Mouse (Mus musculus) left cerebral cortex, postnatal 4 days (tissue): Measurements from ENCODE around the gene Zfp189. TPM values are rescaled to one million over a fixed set of nuclear protein-coding genes. Genes with fewer than 3 reads are reported as not detected.
"Not testable (repeated sequence)": the region's sequence is repeated elsewhere in the genome, so short reads cannot be mapped to it uniquely, and the experiment has no call there.

Experiments used
- DNase-seq: peaks from one replicate; pipeline ENCODE4 v3.0.0-alpha.2; 2022
- intact Hi-C: fragments of 180-260 bp; cut with DNase I; formaldehyde crosslinking; loops from one replicate; pipeline ENCODE4 v1.15.1; 2025
- total RNA-seq, 2 experiments: library from RNA; stranded (reverse); gene quantifications; 2 replicates each; pipeline ENCODE4 v1.2.3; 2021

Zfp189 gene
- total RNA-seq: 1 to 10 TPM; 9.2 to 9.3 TPM

GRCm38 (mm10) chr4:49520572-49521340 lies at the start of gene Zfp189, which contains the start of gene Mrpl50:
Gene Zfp189, plus strand, starts transcription at chr4:49521176.
Gene Mrpl50, minus strand, starts transcription at chr4:49521093.
- DNase-seq: peak; percentile 94
- intact Hi-C loops: loop anchor here (5.0 kb wide), 1 partner anchor 107 kb away; no protein-coding TSS in a partner anchor

GRCm38 (mm10) chr4:49473435-49474100 lies 47.4 kb upstream of the Zfp189 start, which contains the start of gene Acnat1:
Gene Acnat1, minus strand, starts transcription at chr4:49473912.
- intact Hi-C loops: no loop called here
- DNase-seq: no peak

GRCm38 (mm10) chr4:49474583-49474982 lies 46.4 kb upstream of the Zfp189 start:
- no peak for DNase-seq
- intact Hi-C loops: no loop called here

- intact Hi-C loops: no loop called here
- DNase-seq: peak; percentile 6
These were observed 42.7 kb upstream of the Zfp189 start for GRCm38 (mm10) chr4:49478118-49478877.

GRCm38 (mm10) chr4:49479035-49479434 lies 41.9 kb upstream of the Zfp189 start:
- intact Hi-C loops, DNase-seq: not testable (repeated sequence)

- no peak for DNase-seq
- intact Hi-C loops: no loop called here
These were observed 40.7 kb upstream of the Zfp189 start for GRCm38 (mm10) chr4:49480104-49480760.

- intact Hi-C loops: no loop called here
- no peak for DNase-seq
These were observed 40.1 kb upstream of the Zfp189 start for GRCm38 (mm10) chr4:49480896-49481295.

GRCm38 (mm10) chr4:49485442-49485841 lies 35.5 kb upstream of the Zfp189 start:
- intact Hi-C loops: no loop called here
- no peak for DNase-seq

- DNase-seq, intact Hi-C loops: not testable (repeated sequence)
These were observed 34.9 kb upstream of the Zfp189 start for GRCm38 (mm10) chr4:49485934-49486650.

- intact Hi-C loops: no loop called here
- no peak for DNase-seq
These were observed 17.4 kb upstream of the Zfp189 start for GRCm38 (mm10) chr4:49503563-49503962.

- intact Hi-C loops: no loop called here
These were observed 14.6 kb upstream of the Zfp189 start, which contains the start of gene Baat for GRCm38 (mm10) chr4:49506386-49506785. Gene Baat, minus strand, starts transcription at chr4:49506557.

GRCm38 (mm10) chr4:49509183-49509582 lies 11.8 kb upstream of the Zfp189 start:
- intact Hi-C loops: no loop called here
- no peak for DNase-seq

More at GRCm38 (mm10) chr4:49506386-49506785, 14.6 kb upstream of the Zfp189 start, which contains the start of gene Baat:
- DNase-seq: no peak

GRCm38 (mm10) chr4:49510236-49510835 lies 10.6 kb upstream of the Zfp189 start:
- intact Hi-C loops, DNase-seq: not testable (repeated sequence)

GRCm38 (mm10) chr4:49512636-49513035 lies 8.3 kb upstream of the Zfp189 start:
- intact Hi-C loops: no loop called here
- no peak for DNase-seq

GRCm38 (mm10) chr4:49514441-49514840 lies 6.5 kb upstream of the Zfp189 start:
- no peak for DNase-seq
- intact Hi-C loops: no loop called here

GRCm38 (mm10) chr4:49519476-49519875 lies 1.5 kb upstream of the Zfp189 start:
- DNase-seq: no peak
- intact Hi-C loops: no loop called here

- no peak for DNase-seq
- intact Hi-C loops: loop anchor here (5.0 kb wide), 1 partner anchor 106 kb away; no protein-coding TSS in a partner anchor
These were observed 370 bp downstream of the Zfp189 start for GRCm38 (mm10) chr4:49521346-49521745.

- intact Hi-C loops: loop anchor here (5.0 kb wide), 1 partner anchor 105 kb away; no protein-coding TSS in a partner anchor
- DNase-seq: peak; percentile 45
These were observed 1.6 kb downstream of the Zfp189 start for GRCm38 (mm10) chr4:49522576-49522975.

- intact Hi-C loops: no loop called here
- DNase-seq: no peak
These were observed 14.1 kb downstream of the Zfp189 start for GRCm38 (mm10) chr4:49535036-49535435.
